Mouse (Mus musculus) adrenal gland, adult 2 months (tissue): ENCODE measurements around the gene Bnipl. TPM values are rescaled to one million over a fixed set of nuclear protein-coding genes. Genes with fewer than 3 reads are reported as not detected.
A peak's percentile ranks its signal among the peaks of the same experiment; 100 is the strongest.

Experiments used
- DNase-seq: peaks from one replicate; pipeline ENCODE4 v3.0.0; 2021
- polyA plus RNA-seq: library from polyadenylated mRNA; depleted of rRNA; stranded (reverse); fragments of >200 nt; gene quantifications from 2 replicates; pipeline ENCODE4 v1.2.3, GENCODE M21; 2012
- total RNA-seq, 2 experiments: library from RNA; stranded (reverse); gene quantifications; 2 replicates each; pipeline ENCODE4 v1.2.3; 2021

Gene Bnipl
- total and polyA plus RNA-seq, 3 experiments: not detected

- no peak for DNase-seq
Observed at GRCm38 (mm10) chr3:95280747-95281146, 29.8 kb upstream of the Bnipl start.

GRCm38 (mm10) chr3:95277149-95277551 lies 26.2 kb upstream of the Bnipl start:
- DNase-seq: no peak

GRCm38 (mm10) chr3:95276428-95276934 lies 25.5 kb upstream of the Bnipl start:
- no peak for DNase-seq

DNA sequence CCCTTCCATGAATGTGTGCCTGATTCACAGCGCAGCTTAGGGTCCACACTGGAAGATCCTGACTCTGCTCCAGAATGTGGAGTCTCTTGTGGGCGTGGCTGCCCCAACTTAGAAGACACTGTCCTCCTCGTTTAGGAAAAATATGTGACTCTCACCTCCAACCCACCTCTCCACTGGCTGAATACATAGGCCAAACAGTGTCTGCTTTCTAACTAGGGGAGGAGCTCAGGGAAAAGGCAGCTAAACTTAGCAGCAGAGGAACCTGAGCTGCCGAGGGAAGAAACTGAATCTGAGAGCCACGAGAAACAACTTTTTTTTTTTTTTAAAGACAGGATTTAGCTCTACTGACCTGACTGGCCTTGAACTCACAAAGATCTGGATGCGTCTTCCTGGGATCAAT lies 24.2 kb upstream of the Bnipl start:
- DNase-seq: no peak

GRCm38 (mm10) chr3:95274453-95274852 lies 23.5 kb upstream of the Bnipl start:
- DNase-seq: no peak

- no peak for DNase-seq
Observed at GRCm38 (mm10) chr3:95273471-95273870, 22.5 kb upstream of the Bnipl start.

- DNase-seq: no peak
Observed at GRCm38 (mm10) chr3:95270766-95271364, 19.9 kb upstream of the Bnipl start.

GRCm38 (mm10) chr3:95269789-95270188 lies 18.8 kb upstream of the Bnipl start:
- no peak for DNase-seq

- peak; percentile 71 for DNase-seq
Observed at GRCm38 (mm10) chr3:95267855-95268254, 16.9 kb upstream of the Bnipl start.

GRCm38 (mm10) chr3:95266052-95266451 lies 15.1 kb upstream of the Bnipl start:
- no peak for DNase-seq

DNA sequence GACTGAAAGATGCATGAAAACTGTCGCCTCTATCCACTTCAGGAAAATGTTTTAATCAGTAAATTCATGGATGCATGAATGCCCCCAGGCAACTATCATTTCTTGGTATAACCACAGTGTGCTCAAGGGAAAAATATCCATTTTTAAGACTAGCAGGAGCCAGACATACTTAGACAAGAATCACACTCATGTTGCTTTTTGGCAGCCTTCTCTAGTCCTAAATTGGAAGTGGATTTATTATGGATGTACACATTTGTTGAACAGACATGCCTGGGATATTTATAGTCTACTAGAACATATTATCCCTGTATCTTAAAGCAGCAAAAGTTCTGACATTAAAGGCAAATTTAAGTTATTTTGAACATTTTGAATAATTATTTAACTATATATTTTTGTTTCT lies 13.7 kb upstream of the Bnipl start:
- no peak for DNase-seq

- DNase-seq: peak; percentile 79
Observed at GRCm38 (mm10) chr3:95263089-95263739, 12.2 kb upstream of the Bnipl start.

GRCm38 (mm10) chr3:95261975-95262374 lies 11.0 kb upstream of the Bnipl start:
- DNase-seq: no peak

DNA sequence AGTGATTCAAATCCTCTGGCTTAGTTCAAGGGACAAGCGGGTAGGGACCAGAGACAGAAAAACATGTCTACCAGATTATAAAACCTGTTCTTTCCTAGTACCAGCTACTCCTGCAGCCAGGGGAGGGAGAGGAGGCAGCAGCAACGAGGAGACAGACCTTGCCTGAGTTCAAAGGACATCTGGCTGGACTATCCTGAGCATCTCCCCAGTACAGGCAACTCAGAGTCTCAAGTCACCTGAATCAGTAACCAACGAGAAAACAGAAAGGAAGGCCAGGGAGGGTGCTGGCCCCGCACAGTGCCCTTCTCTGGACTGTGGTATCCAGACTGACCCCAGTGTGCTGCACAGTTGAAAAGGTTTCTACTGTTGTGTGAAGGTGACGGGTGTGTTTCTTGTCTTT lies 5.9 kb upstream of the Bnipl start:
- DNase-seq: no peak

- no peak for DNase-seq
Observed at GRCm38 (mm10) chr3:95250361-95250760, 632 bp downstream of the Bnipl start.

DNA sequence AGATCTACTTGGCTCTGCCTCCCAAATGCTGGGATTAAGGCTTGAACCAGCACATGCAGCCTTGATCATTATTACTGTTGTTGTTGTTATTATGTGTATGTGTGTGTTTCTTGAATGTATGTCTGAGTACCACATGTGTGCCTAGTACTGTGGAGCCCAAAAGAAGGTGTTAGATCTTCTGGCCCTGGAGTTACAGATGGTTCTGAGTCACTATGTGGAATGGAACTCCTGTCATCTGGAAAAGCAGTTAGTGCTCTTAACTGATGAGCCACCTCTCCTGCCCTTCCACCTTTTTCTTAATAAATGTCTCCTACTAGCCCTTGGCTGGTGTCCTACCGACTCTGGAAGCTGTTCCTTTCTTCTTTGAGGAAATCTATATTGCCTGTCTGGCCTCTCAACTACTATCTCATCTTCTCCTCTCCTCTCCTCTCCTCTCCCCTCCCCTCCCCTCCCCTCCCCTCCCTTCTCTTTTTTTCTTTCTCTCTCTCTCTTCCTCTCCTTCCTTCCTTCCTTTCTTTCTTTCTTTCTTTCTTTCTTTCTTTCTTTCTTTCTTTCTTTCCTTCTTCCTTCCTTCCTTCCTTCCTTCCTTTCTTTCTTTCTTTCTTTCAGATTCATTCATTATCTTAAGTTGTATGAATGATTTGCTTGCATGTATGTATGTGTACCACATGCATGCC lies 3.2 kb downstream of the Bnipl start:
- no peak for DNase-seq

- peak; percentile 74 for DNase-seq
Observed at GRCm38 (mm10) chr3:95246465-95247231, 4.3 kb downstream of the Bnipl start.

DNA sequence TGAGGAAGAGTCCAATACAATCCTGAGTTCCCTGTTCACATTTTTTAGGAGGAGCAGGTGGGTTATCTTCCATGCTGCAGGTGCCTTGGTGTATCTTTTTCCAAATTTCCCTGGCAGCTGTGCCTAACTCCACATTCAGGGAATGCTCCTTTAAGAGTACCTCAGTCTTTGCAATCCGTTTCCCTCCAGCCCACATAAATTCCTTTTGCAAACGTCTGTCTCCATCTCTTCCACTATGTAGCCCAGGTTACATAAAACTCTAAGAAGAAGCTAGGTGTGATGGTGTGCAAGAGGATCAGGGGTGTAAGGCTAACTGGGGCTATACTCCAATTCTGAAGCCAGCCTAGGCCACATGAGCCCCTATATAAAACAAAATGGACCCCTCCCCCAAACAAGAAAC lies 7.9 kb downstream of the Bnipl start:
- DNase-seq: no peak

- DNase-seq: no peak
Observed at GRCm38 (mm10) chr3:95241498-95241897, 9.5 kb downstream of the Bnipl start, which contains the start of gene Gm128. Gene Gm128 (minus strand): TSS chr3:95241598.

DNA sequence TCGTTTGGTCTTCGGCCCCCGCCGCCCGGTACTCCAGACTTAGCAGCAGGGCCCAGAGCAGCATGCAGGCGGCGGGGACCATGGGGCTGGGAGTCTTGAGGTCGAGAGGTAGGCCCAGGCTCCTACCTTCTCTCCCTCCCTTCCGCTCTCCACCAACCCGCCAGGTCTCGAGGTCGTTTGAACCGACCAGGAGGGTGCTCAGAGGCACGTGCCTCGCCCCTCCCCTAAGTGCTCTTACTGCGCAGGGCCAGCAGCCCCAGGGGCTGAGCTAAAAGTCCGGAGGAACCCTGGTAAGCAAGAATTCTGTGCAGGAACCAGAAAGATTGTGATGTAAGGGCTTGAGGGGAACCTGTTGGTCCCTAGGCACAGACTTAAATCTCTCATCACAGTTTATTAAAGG lies 10.1 kb downstream of the Bnipl start:
- DNase-seq: no peak

DNA sequence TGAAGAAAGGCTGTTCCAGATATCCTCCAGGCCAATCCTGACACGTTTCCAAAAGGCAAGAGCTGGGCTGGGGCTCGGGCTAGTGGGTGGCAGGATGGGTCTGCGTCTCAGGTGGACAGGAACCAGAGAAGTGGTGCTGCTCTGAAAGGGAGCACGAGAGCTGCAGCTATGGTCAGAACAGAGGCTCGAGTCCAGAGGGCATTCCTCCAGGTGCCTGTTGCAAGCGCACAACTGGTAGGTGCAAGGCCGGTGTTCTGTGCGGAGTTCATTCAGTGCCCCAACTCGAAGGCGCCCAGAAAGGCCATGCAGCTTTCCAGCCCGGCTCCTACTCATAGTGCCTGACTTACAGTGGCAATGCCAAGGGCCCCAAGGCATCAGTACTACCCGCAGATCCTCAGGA lies 11.0 kb downstream of the Bnipl start:
- no peak for DNase-seq

DNA sequence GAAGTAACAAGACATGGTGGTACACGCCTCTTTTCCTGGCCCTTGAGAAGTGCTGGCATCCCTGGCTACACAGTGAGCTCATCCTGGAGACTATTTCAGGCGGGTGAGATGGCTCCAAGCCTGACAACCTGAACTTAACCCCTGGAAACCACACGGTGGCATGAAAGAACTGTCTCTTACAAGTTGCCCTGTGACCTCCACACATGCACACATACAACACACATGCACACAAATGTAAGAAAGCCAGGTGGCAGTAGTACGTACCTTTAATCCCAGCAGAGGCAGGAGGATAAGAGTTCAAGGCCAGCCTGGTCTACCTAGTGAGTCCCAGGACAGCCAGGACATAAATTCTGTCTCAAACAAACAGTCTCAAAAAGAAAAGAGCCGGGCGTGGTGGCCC lies 12.0 kb downstream of the Bnipl start:
- no peak for DNase-seq
